Mouse (Mus musculus) embryonic facial prominence, embryonic 15.5 days (tissue): ENCODE data around the gene Fermt1. TPM values are rescaled to one million over a fixed set of nuclear protein-coding genes. Genes with fewer than 3 reads are reported as not detected.
A peak's percentile ranks its signal among the peaks of the same experiment; 100 is the strongest.

Experiments
- ATAC-seq: fragments of 200-750 bp; cut with Nextera tagmentation; 2 replicates; pipeline ENCODE4 v1.8.0; 2017; ENCODE audit warnings: low read depth, moderate TSS enrichment; ENCODE audit not compliant: insufficient number of reproducible peaks, low FRiP score, low TSS enrichment
- H3K27ac ChIP-seq: fragments of 300-500 bp; sonication (generic); replicated peaks from 2 replicates; pipeline ENCODE4 v1.5.1; 2015; ENCODE audit warnings: mild to moderate bottlenecking, inconsistent platforms
- H3K27me3 ChIP-seq: fragments of 300-500 bp; sonication (generic); 2 replicates; pipeline ENCODE4 v1.6.1; 2015; ENCODE audit warnings: inconsistent platforms
- H3K36me3 ChIP-seq: fragments of 300-500 bp; sonication (generic); 2 replicates; pipeline ENCODE4 v1.6.1; 2015; ENCODE audit warnings: mild to moderate bottlenecking, inconsistent platforms
- H3K4me1 ChIP-seq: fragments of 300-500 bp; sonication (generic); 2 replicates; pipeline ENCODE4 v1.6.1; 2015; ENCODE audit warnings: inconsistent platforms
- H3K4me2 ChIP-seq: fragments of 300-500 bp; sonication (generic); replicated peaks from 2 replicates; pipeline ENCODE4 v1.6.1; 2015; ENCODE audit warnings: mild to moderate bottlenecking, inconsistent platforms
- H3K4me3 ChIP-seq: fragments of 300-500 bp; sonication (generic); replicated peaks from 2 replicates; pipeline ENCODE4 v1.5.1; 2015; ENCODE audit warnings: mild to moderate bottlenecking, inconsistent platforms
- H3K9ac ChIP-seq: fragments of 300-500 bp; sonication (generic); 2 replicates; pipeline ENCODE4 v1.6.1; 2015; ENCODE audit warnings: inconsistent platforms
- H3K9me3 ChIP-seq: fragments of 300-500 bp; sonication (generic); replicated peaks from 2 replicates; pipeline ENCODE4 v1.6.1; 2016; ENCODE audit warnings: inconsistent platforms
- WGBS: fragments of 180-500 bp; shearing (Covaris S2); methylation state at CpG from one replicate; pipeline ENCODE4 v1.1.7; 2015; 5-methylcytosine and 5-hydroxymethylcytosine counted together
- polyA plus RNA-seq: library from polyadenylated mRNA; unstranded; fragments of >200 nt; fragmentation: Nextera tagmentation; extraction: Ambion mirVana; gene quantifications from 2 replicates; pipeline ENCODE4 v1.2.1, GENCODE M21; 2015

The Fermt1 gene
- 23.3 and 23.5 TPM in 2 replicates for polyA plus RNA-seq

- Histone ChIP-seq H3K9ac (peak within 1 kb of the TSS; percentile 9; the same call in 1 of the 2 replicates), H3K27ac (peak within 1 kb of the TSS; percentile 73), H3K4me2 (peak within 1 kb of the TSS; percentile 54), H3K36me3 (no peaks in the 10 kb centered on the region), H3K27me3 (peaks cover 34% of the 10 kb centered on the region), H3K4me3 (peak within 1 kb of the TSS; percentile 46), H3K9me3 (no peaks in the 10 kb centered on the region), H3K4me1 (peaks cover 14% of the 10 kb centered on the region)
- 2% methylated on average over 37 of the region's 37 CpGs for WGBS
- ATAC-seq = peak; percentile 57
These were observed at the start of gene Fermt1 for GRCm38 (mm10) chr2:132945326-132946207. TSS of gene Fermt1 (minus strand) at chr2:132945906.

DNA sequence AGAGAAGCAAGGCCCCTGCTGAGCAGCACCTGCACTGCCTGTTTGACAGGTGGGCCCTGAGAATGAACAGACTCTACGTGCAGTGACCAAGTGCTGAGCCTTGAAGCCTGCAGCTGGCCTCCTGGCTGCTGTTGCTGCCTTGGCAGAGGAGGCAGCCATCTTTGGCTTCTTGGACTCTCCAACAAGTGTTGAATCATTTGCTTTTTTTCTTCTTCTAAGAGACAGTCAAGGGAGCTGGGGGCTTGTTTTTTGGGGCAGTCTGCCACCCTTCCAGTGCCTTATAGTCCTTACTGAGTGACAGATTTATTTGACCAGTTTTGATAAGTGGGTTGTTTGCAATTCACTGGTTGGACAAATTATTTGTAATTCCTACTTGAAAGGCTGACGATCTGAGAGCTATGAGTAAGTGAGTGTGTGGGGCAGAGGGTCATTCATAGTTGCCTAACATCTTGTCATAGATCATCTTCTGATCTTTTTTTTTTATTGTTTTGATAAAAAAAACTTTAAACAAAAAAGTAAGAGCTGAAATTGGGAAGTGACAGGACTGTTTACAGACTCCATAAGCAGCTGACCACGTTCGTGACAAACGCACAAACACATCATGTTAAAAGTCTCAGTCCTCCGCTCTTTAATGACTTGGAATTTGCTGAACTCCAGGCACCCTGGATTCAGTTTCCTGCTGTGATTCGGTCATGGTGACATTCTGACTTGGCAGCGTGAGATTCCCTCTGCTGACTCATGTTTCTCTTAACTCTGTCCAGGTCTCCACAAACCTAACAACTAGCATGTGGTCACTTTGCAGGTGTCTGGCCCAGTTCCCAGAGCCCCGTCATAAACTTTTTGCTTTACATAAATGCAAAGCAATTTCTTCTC is 47.2 kb upstream of the Fermt1 start:
- Histone ChIP-seq H3K9ac (no peak overlapping the region), H3K27me3 (no peaks in the 10 kb centered on the region), H3K27ac (no peak overlapping the region), H3K9me3 (no peaks in the 10 kb centered on the region), H3K4me2 (no peak overlapping the region), H3K36me3 (no peaks in the 10 kb centered on the region), H3K4me1 (peaks cover 14% of the 10 kb centered on the region), H3K4me3 (no peak overlapping the region)
- ATAC-seq = 0 out of 2 replicates have a peak, but pooled peaks have one; percentile 37
- 37% methylated on average over 9 of the region's 9 CpGs for WGBS

DNA sequence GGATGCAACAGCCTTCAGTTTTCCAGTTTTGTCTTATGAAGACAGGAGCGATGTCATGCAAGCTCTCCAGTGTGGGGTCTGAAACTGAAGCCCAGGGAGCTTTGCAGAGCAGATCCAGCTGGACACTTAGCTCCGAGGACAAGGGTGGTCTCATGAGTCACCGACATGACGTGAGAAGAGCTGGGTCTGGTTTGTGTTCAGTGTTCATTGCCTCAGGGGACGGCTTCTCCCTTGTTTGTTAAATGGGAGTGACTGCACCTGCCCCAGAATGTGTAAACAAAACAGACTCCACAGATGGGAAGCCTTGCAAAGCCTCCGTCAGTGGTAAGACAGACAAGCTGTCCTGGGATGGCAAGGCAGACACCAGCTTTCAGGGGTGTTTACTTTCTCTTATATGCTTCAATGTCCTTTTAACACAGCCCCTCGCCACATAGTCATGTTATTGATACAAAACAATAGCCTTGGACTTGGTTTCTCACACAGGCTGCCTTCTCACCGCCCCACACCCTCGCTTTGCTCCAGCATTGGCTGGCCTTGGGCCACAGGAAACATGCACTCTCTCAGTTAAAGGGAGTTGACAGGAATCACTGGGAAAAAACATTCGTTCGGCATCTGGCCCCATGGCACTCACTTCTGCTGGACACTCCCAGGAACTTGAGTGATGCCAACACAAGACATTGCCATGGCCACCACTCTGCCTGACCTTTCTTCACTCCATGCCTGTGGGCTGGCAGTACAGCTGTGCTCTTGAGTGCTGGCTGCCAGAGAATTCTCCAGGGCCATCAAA is 44.3 kb upstream of the Fermt1 start:
- no peak overlapping the region for H3K4me2 ChIP-seq
- peaks cover 14% of the 10 kb centered on the region for H3K4me1 ChIP-seq
- no peak overlapping the region for H3K4me3 ChIP-seq
- no peaks in the 10 kb centered on the region for H3K9me3 ChIP-seq
- ATAC-seq = peak; percentile 66
- H3K36me3 ChIP-seq = no peaks in the 10 kb centered on the region
- 37% methylated on average over 11 of the region's 11 CpGs for WGBS
- no peak overlapping the region for H3K9ac ChIP-seq
- no peaks in the 10 kb centered on the region for H3K27me3 ChIP-seq
- 0 out of 2 replicates have a peak overlapping the region, but pooled peaks have one; percentile 23 for H3K27ac ChIP-seq

DNA sequence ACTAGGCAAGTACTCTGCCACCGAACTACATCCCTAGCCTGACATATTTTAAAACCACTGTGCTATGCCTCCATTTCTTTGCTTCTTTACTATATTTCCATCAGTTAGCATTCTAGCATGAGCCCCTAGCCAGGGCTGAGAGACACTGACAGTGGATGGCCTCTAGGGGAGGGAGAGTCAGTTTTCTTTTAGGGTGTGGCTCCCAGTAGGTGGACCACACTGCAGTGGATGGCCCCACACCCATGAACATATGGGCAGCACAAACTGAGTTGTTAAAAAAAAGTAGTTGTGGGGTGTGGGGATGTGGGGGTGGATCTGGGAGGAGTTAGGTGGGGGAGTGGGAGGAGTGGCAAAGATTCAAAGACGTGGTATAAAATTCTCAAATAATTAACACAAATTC is 27.6 kb upstream of the Fermt1 start:
- Histone ChIP-seq H3K4me1 (no peaks in the 10 kb centered on the region), H3K36me3 (no peaks in the 10 kb centered on the region), H3K4me3 (no peak overlapping the region), H3K4me2 (no peak overlapping the region), H3K9ac (no peak overlapping the region), H3K27me3 (no peaks in the 10 kb centered on the region), H3K27ac (no peak overlapping the region), H3K9me3 (no peaks in the 10 kb centered on the region)
- ATAC-seq = no peak
- WGBS = 64% methylated on average over 2 of the region's 2 CpGs

DNA sequence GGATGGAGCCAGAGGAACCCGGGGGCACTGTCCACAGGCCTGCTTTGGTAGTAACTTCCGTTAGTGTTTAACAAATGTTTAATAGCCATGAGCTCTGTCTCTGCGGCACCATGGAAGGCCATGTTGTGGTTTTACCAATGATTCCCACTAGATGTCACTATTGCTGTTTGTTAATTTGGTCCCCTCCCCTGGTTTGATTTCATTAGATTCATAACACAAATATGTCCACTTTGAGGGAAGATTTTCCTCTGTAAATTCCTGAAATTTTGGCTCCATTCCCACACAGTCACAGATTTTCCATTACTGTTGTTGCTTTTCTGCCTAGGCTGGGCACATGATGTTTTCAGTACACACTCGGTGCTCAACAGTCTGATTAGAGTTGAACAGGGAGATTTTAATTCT is 25.1 kb upstream of the Fermt1 start:
- no peaks in the 10 kb centered on the region for H3K4me1 ChIP-seq
- no peaks in the 10 kb centered on the region for H3K27me3 ChIP-seq
- no peak overlapping the region for H3K4me2 ChIP-seq
- H3K9me3 ChIP-seq = no peaks in the 10 kb centered on the region
- ATAC-seq = 0 out of 2 replicates have a peak, but pooled peaks have one; percentile 21
- H3K36me3 ChIP-seq = no peaks in the 10 kb centered on the region
- H3K9ac ChIP-seq = no peak overlapping the region
- 11% methylated on average over 4 of the region's 4 CpGs for WGBS
- H3K27ac ChIP-seq = no peak overlapping the region
- H3K4me3 ChIP-seq = no peak overlapping the region

DNA sequence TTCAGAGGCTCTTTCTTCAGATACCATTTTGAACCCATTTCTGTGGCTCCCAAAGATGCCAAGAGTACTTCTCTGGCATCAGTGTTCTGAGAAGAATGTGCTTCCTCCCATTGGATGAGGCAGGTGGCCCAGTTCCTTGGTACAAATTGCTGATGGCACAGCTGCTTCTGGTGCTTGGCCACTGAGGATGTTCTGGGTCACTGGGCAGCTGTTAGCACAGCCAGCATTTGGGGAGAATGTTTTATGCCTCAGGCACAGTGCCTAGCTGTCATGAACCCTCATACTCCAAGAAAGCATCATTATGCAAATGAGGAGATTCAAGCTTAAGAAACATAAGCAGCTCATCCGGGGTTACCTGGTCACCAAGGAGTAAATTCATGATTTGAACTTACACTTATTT is 12.1 kb upstream of the Fermt1 start:
- Histone ChIP-seq H3K4me1 (no peaks in the 10 kb centered on the region), H3K4me3 (no peak overlapping the region), H3K27me3 (no peaks in the 10 kb centered on the region), H3K9ac (no peak overlapping the region), H3K27ac (no peak overlapping the region), H3K36me3 (no peaks in the 10 kb centered on the region), H3K4me2 (no peak overlapping the region), H3K9me3 (no peaks in the 10 kb centered on the region)
- no peak for ATAC-seq
- WGBS = 79% methylated on average over 1 of the region's 1 CpGs

GRCm38 (mm10) chr2:132952197-132952596 is 6.5 kb upstream of the Fermt1 start:
- 6% methylated on average over 8 of the region's 8 CpGs for WGBS

DNA sequence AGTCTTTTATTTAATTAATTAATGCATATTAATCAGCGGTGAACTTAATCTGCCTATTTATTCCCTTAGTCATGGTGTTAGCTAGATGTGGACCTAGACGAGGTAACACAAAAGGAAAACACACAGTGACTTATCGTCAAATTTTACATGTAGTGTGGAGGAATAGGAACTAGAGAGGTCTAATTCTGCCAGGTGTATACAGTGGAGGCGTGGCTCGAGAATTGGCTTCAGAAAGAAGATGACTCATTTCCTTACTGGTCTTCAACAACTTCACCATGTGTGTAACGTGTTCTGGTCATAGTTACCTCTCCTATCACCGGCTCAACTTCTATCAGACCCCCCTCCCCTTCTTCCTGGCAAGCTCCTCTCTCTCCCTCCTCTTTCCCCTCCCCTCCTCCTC is 2.5 kb upstream of the Fermt1 start:
- H3K27me3 ChIP-seq = peaks cover 34% of the 10 kb centered on the region

More at GRCm38 (mm10) chr2:132952197-132952596, 6.5 kb upstream of the Fermt1 start:
- H3K4me2 ChIP-seq = no peak overlapping the region
- H3K9ac ChIP-seq = no peak overlapping the region
- no peaks in the 10 kb centered on the region for H3K9me3 ChIP-seq
- H3K27me3 ChIP-seq = peaks cover 3% of the 10 kb centered on the region; the same call in 1 of the 2 replicates
- H3K4me3 ChIP-seq = no peak overlapping the region
- no peak for ATAC-seq
- no peak overlapping the region for H3K27ac ChIP-seq
- H3K36me3 ChIP-seq = no peaks in the 10 kb centered on the region
- no peaks in the 10 kb centered on the region for H3K4me1 ChIP-seq

DNA sequence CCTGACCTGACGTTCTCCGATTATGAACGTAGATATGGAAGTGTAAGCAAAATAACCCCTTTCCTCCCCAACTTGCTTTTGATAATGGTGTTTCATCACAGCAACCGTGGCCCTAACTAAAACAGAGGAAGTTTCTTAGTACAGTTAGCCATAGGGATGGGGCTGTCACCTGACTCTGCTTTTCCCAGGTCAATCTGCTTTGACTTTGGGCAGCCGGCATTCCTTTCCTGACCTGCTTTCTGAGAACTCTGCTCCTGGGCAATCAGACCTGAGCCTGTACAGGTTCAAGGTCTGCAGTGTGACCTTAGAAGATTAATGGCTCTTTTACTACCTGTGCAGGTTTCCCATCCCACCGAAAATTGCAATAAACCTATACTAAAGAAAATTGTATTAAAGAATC is 1.3 kb upstream of the Fermt1 start:
- 60% methylated on average over 6 of the region's 6 CpGs for WGBS
- Histone ChIP-seq H3K27ac (no peak overlapping the region), H3K9ac (no peak overlapping the region), H3K4me1 (peaks cover 14% of the 10 kb centered on the region), H3K27me3 (peaks cover 34% of the 10 kb centered on the region), H3K36me3 (no peaks in the 10 kb centered on the region), H3K4me3 (no peak overlapping the region), H3K4me2 (no peak overlapping the region), H3K9me3 (no peaks in the 10 kb centered on the region)
- ATAC-seq = no peak

More for the DNA sequence above, 2.5 kb upstream of the Fermt1 start:
- Histone ChIP-seq H3K27ac (no peak overlapping the region), H3K9me3 (no peaks in the 10 kb centered on the region), H3K9ac (no peak overlapping the region), H3K4me1 (peaks cover 14% of the 10 kb centered on the region), H3K4me3 (no peak overlapping the region), H3K4me2 (no peak overlapping the region), H3K36me3 (no peaks in the 10 kb centered on the region)
- ATAC-seq = no peak
- whole genome bisulfite sequencing = 69% methylated on average over 7 of the region's 7 CpGs

- Histone ChIP-seq H3K4me3 (peak overlapping the region; percentile 46), H3K36me3 (no peaks in the 10 kb centered on the region), H3K27me3 (peaks cover 34% of the 10 kb centered on the region), H3K4me1 (peaks cover 14% of the 10 kb centered on the region), H3K27ac (peak overlapping the region; percentile 73), H3K4me2 (peak overlapping the region; percentile 54), H3K9ac (peak overlapping the region; percentile 9; the same call in 1 of the 2 replicates), H3K9me3 (no peaks in the 10 kb centered on the region)
- 4% methylated on average over 24 of the region's 24 CpGs for WGBS
- no peak for ATAC-seq
These were observed 888 bp downstream of the Fermt1 start for GRCm38 (mm10) chr2:132944711-132945325.
